Mouse (Mus musculus): ENCODE measurements at regions not wholly inside any gene's neighbourhood (a gene's known extent, or its start where the extent isn't known, plus 50 kb on each side); places are given as distances from the start of the nearest gene placed in this dataset.

GRCm38 (mm10) chr11:38158310-38158709 is 922.5 kb upstream of the Tenm2 start:
- 94% methylated on average over 4 of the region's 4 CpGs for WGBS
- H3K27me3 ChIP-seq (ENCODE audit: insufficient read depth, low read length), result no peaks in the 10 kb centered on the region
- no peak overlapping the region for H3K4me2 ChIP-seq (ENCODE audit: low read depth, low read length)
- no peak for DNase-seq (ENCODE audit: low spot score)
- no peaks in the 10 kb centered on the region for H3K9me3 ChIP-seq (ENCODE audit: low read length)
- no peak overlapping the region for H3K9ac ChIP-seq (replicated peaks; ENCODE audit: low read length)
- H3K36me3 ChIP-seq (ENCODE audit: insufficient read depth, low read length), result no peaks in the 10 kb centered on the region
- no peak for ATAC-seq
- no peak overlapping the region for H3K27ac ChIP-seq
- no peaks in the 10 kb centered on the region for H3K4me1 ChIP-seq (ENCODE audit: insufficient read depth, low read length)
- no peak for TF ChIP-seq CTCF (IDR thresholded peaks at IDR 0.05; ENCODE audit: low read depth)
- no peak overlapping the region for H3K4me3 ChIP-seq (ENCODE audit: low read length)

GRCm38 (mm10) chr11:38156944-38157343 is 921.2 kb upstream of the Tenm2 start:
- DNase-seq (ENCODE audit: low spot score) (no peak), ATAC-seq (no peak)
- Histone ChIP-seq H3K27me3 (ENCODE audit: insufficient read depth, low read length) (no peaks in the 10 kb centered on the region), H3K36me3 (ENCODE audit: insufficient read depth, low read length) (no peaks in the 10 kb centered on the region), H3K4me2 (ENCODE audit: low read depth, low read length) (no peak overlapping the region), H3K4me3 (ENCODE audit: low read length) (no peak overlapping the region), H3K9ac (replicated peaks; ENCODE audit: low read length) (no peak overlapping the region), H3K9me3 (ENCODE audit: low read length) (no peaks in the 10 kb centered on the region), H3K4me1 (ENCODE audit: insufficient read depth, low read length) (no peaks in the 10 kb centered on the region), H3K27ac (no peak overlapping the region)
- TF ChIP-seq CTCF (IDR thresholded peaks at IDR 0.05; ENCODE audit: low read depth), result no peak
- WGBS, result 60% methylated on average over 9 of the region's 9 CpGs

- WGBS, result 85% methylated on average over 2 of the region's 2 CpGs
- Histone ChIP-seq H3K4me1 (ENCODE audit: insufficient read depth, low read length) (no peaks in the 10 kb centered on the region), H3K9me3 (ENCODE audit: low read length) (no peaks in the 10 kb centered on the region), H3K4me2 (ENCODE audit: low read depth, low read length) (no peak overlapping the region), H3K4me3 (ENCODE audit: low read length) (no peak overlapping the region), H3K36me3 (ENCODE audit: insufficient read depth, low read length) (no peaks in the 10 kb centered on the region), H3K27ac (no peak overlapping the region), H3K9ac (replicated peaks; ENCODE audit: low read length) (no peak overlapping the region), H3K27me3 (ENCODE audit: insufficient read depth, low read length) (no peaks in the 10 kb centered on the region)
- ATAC-seq (no peak), DNase-seq (ENCODE audit: low spot score) (no peak)
- no peak for TF ChIP-seq CTCF (IDR thresholded peaks at IDR 0.05; ENCODE audit: low read depth)
Observed at GRCm38 (mm10) chr11:38155706-38156105, 919.9 kb upstream of the Tenm2 start.

GRCm38 (mm10) chr11:38143436-38143835 is 907.7 kb upstream of the Tenm2 start:
- 88% methylated on average over 2 of the region's 2 CpGs for WGBS
- Histone ChIP-seq H3K4me2 (ENCODE audit: low read depth, low read length) (no peak overlapping the region), H3K9me3 (ENCODE audit: low read length) (no peaks in the 10 kb centered on the region), H3K27ac (no peak overlapping the region), H3K4me1 (ENCODE audit: insufficient read depth, low read length) (no peaks in the 10 kb centered on the region), H3K27me3 (ENCODE audit: insufficient read depth, low read length) (no peaks in the 10 kb centered on the region), H3K36me3 (ENCODE audit: insufficient read depth, low read length) (no peaks in the 10 kb centered on the region), H3K9ac (replicated peaks; ENCODE audit: low read length) (no peak overlapping the region), H3K4me3 (ENCODE audit: low read length) (no peak overlapping the region)
- DNase-seq (ENCODE audit: low spot score) (no peak), ATAC-seq (no peak)
- TF ChIP-seq CTCF (IDR thresholded peaks at IDR 0.05; ENCODE audit: low read depth), result no peak

GRCm38 (mm10) chr11:38128851-38129250 is 893.1 kb upstream of the Tenm2 start:
- ATAC-seq (no peak), DNase-seq (ENCODE audit: low spot score) (no peak)
- Histone ChIP-seq H3K36me3 (ENCODE audit: insufficient read depth, low read length) (no peaks in the 10 kb centered on the region), H3K27me3 (ENCODE audit: insufficient read depth, low read length) (no peaks in the 10 kb centered on the region), H3K9ac (replicated peaks; ENCODE audit: low read length) (no peak overlapping the region), H3K9me3 (ENCODE audit: low read length) (no peaks in the 10 kb centered on the region), H3K4me2 (ENCODE audit: low read depth, low read length) (no peak overlapping the region), H3K27ac (no peak overlapping the region), H3K4me3 (ENCODE audit: low read length) (no peak overlapping the region), H3K4me1 (ENCODE audit: insufficient read depth, low read length) (no peaks in the 10 kb centered on the region)
- no peak for TF ChIP-seq CTCF (IDR thresholded peaks at IDR 0.05; ENCODE audit: low read depth)

GRCm38 (mm10) chr11:38123789-38124330 is 888.1 kb upstream of the Tenm2 start:
- Histone ChIP-seq H3K4me1 (ENCODE audit: insufficient read depth, low read length) (no peaks in the 10 kb centered on the region), H3K4me3 (ENCODE audit: low read length) (no peak overlapping the region), H3K4me2 (ENCODE audit: low read depth, low read length) (no peak overlapping the region), H3K27me3 (ENCODE audit: insufficient read depth, low read length) (no peaks in the 10 kb centered on the region), H3K9ac (replicated peaks; ENCODE audit: low read length) (no peak overlapping the region), H3K9me3 (ENCODE audit: low read length) (no peaks in the 10 kb centered on the region), H3K36me3 (ENCODE audit: insufficient read depth, low read length) (no peaks in the 10 kb centered on the region), H3K27ac (no peak overlapping the region)
- no peak for TF ChIP-seq CTCF (IDR thresholded peaks at IDR 0.05; ENCODE audit: low read depth)
- DNase-seq (ENCODE audit: low spot score), result no peak
- WGBS, result 87% methylated on average over 2 of the region's 2 CpGs
- ATAC-seq, result no peak

- no peak for TF ChIP-seq CTCF (IDR thresholded peaks at IDR 0.05; ENCODE audit: low read depth)
- H3K9me3 ChIP-seq (ENCODE audit: low read length), result no peaks in the 10 kb centered on the region
- no peak overlapping the region for H3K4me3 ChIP-seq (ENCODE audit: low read length)
- ATAC-seq (no peak), DNase-seq (ENCODE audit: low spot score) (no peak)
- H3K4me2 ChIP-seq (ENCODE audit: low read depth, low read length), result no peak overlapping the region
- 53% methylated on average over 1 of the region's 1 CpGs for WGBS
- no peaks in the 10 kb centered on the region for H3K27me3 ChIP-seq (ENCODE audit: insufficient read depth, low read length)
- no peaks in the 10 kb centered on the region for H3K36me3 ChIP-seq (ENCODE audit: insufficient read depth, low read length)
- H3K4me1 ChIP-seq (ENCODE audit: insufficient read depth, low read length), result no peaks in the 10 kb centered on the region
- H3K27ac ChIP-seq, result no peak overlapping the region
- H3K9ac ChIP-seq (replicated peaks; ENCODE audit: low read length), result no peak overlapping the region
Observed at GRCm38 (mm10) chr11:38122474-38122873, 886.7 kb upstream of the Tenm2 start.
